Mouse (Mus musculus): ENCODE data around the gene Tsc2. TPM values are rescaled to one million over a fixed set of nuclear protein-coding genes. Genes with fewer than 3 reads are reported as not detected.

Gene Tsc2
- polyA plus RNA-seq, 1 experiment from 2014 or later: 62.7 TPM

GRCm38 (mm10) chr17:24658017-24658758 is 25.8 kb upstream of the Tsc2 start, which contains the start of gene Npw:
TSS of gene Npw (minus strand) at chr17:24658457.
- WGBS: 2% methylated on average over 47 of the region's 47 CpGs

GRCm38 (mm10) chr17:24654969-24655368 is 22.5 kb upstream of the Tsc2 start:
- H3K27me3 ChIP-seq (ENCODE audit: low read depth, poor library complexity, severe bottlenecking): peaks cover 88% of the 10 kb centered on the region

More at GRCm38 (mm10) chr17:24658017-24658758, 25.8 kb upstream of the Tsc2 start, which contains the start of gene Npw:
- H3K9me3 ChIP-seq (replicated peaks): no peaks in the 10 kb centered on the region
- H3K27me3 ChIP-seq (ENCODE audit: low read depth, poor library complexity, severe bottlenecking): peaks cover 70% of the 10 kb centered on the region
- peak within 1 kb of the TSS; percentile 58 for H3K4me3 ChIP-seq
- H3K36me3 ChIP-seq: no peaks in the 10 kb centered on the region
- peaks cover 22% of the 10 kb centered on the region for H3K4me1 ChIP-seq
- DNase-seq (ENCODE audit: low spot score): peak; percentile 33
- H3K27ac ChIP-seq (replicated peaks): peak within 1 kb of the TSS; percentile 10; the same call in 1 of the 2 replicates

GRCm38 (mm10) chr17:24653967-24654710 is 21.7 kb upstream of the Tsc2 start:
- Histone ChIP-seq H3K27ac (replicated peaks) (0 out of 2 replicates have a peak overlapping the region, but pooled peaks have one; percentile 28), H3K4me1 (peaks cover 36% of the 10 kb centered on the region), H3K9me3 (replicated peaks) (no peaks in the 10 kb centered on the region), H3K36me3 (no peaks in the 10 kb centered on the region), H3K27me3 (ENCODE audit: low read depth, poor library complexity, severe bottlenecking) (peaks cover 88% of the 10 kb centered on the region), H3K4me3 (peak overlapping the region; percentile 42)
- 6% methylated on average over 19 of the region's 19 CpGs for WGBS
- peak; percentile 88 for DNase-seq (ENCODE audit: low spot score)

More at GRCm38 (mm10) chr17:24654969-24655368, 22.5 kb upstream of the Tsc2 start:
- H3K27ac ChIP-seq (replicated peaks): no peak overlapping the region
- H3K9me3 ChIP-seq (replicated peaks): no peaks in the 10 kb centered on the region
- WGBS: 79% methylated on average over 4 of the region's 4 CpGs
- no peak for DNase-seq (ENCODE audit: low spot score)
- no peaks in the 10 kb centered on the region for H3K36me3 ChIP-seq
- H3K4me3 ChIP-seq: no peak overlapping the region
- peaks cover 28% of the 10 kb centered on the region for H3K4me1 ChIP-seq

- peaks cover 83% of the 10 kb centered on the region for H3K27me3 ChIP-seq (ENCODE audit: low read depth, poor library complexity, severe bottlenecking)
- no peak for DNase-seq (ENCODE audit: low spot score)
These were observed 19.4 kb upstream of the Tsc2 start for GRCm38 (mm10) chr17:24651835-24652234.

GRCm38 (mm10) chr17:24650766-24651165 is 18.3 kb upstream of the Tsc2 start:
- Histone ChIP-seq H3K36me3 (no peaks in the 10 kb centered on the region), H3K27me3 (ENCODE audit: low read depth, poor library complexity, severe bottlenecking) (peaks cover 72% of the 10 kb centered on the region), H3K9me3 (replicated peaks) (no peaks in the 10 kb centered on the region), H3K4me3 (peak overlapping the region; percentile 77; the same call in 1 of the 2 replicates), H3K27ac (replicated peaks) (no peak overlapping the region), H3K4me1 (peaks cover 22% of the 10 kb centered on the region)
- 72% methylated on average over 4 of the region's 4 CpGs for WGBS
- DNase-seq (ENCODE audit: low spot score): no peak

More at GRCm38 (mm10) chr17:24651835-24652234, 19.4 kb upstream of the Tsc2 start:
- H3K4me1 ChIP-seq: peaks cover 22% of the 10 kb centered on the region
- H3K36me3 ChIP-seq: no peaks in the 10 kb centered on the region
- no peak overlapping the region for H3K4me3 ChIP-seq
- no peak overlapping the region for H3K27ac ChIP-seq (replicated peaks)
- 80% methylated on average over 3 of the region's 3 CpGs for WGBS
- H3K9me3 ChIP-seq (replicated peaks): no peaks in the 10 kb centered on the region

GRCm38 (mm10) chr17:24650070-24650616 is 17.7 kb upstream of the Tsc2 start, which contains the start of gene Slc9a3r2:
TSS of gene Slc9a3r2 (minus strand) at chr17:24650327.
- Histone ChIP-seq H3K36me3 (no peaks in the 10 kb centered on the region), H3K27ac (replicated peaks) (peak within 1 kb of the TSS; percentile 82), H3K4me1 (peaks cover 24% of the 10 kb centered on the region), H3K4me3 (peak within 1 kb of the TSS; percentile 77), H3K9me3 (replicated peaks) (no peaks in the 10 kb centered on the region), H3K27me3 (ENCODE audit: low read depth, poor library complexity, severe bottlenecking) (peaks cover 66% of the 10 kb centered on the region)
- under 1% methylated on average over 34 of the region's 41 CpGs for WGBS
- peak; percentile 71 for DNase-seq (ENCODE audit: low spot score)

- 1% methylated on average over 35 of the region's 35 CpGs for WGBS
- peak overlapping the region; percentile 82 for H3K27ac ChIP-seq (replicated peaks)
- peaks cover 29% of the 10 kb centered on the region for H3K4me1 ChIP-seq
- DNase-seq (ENCODE audit: low spot score): no peak
- H3K36me3 ChIP-seq: no peaks in the 10 kb centered on the region
- H3K27me3 ChIP-seq (ENCODE audit: low read depth, poor library complexity, severe bottlenecking): peaks cover 61% of the 10 kb centered on the region
- peak overlapping the region; percentile 77 for H3K4me3 ChIP-seq
- H3K9me3 ChIP-seq (replicated peaks): no peaks in the 10 kb centered on the region
These were observed 17.2 kb upstream of the Tsc2 start for GRCm38 (mm10) chr17:24649581-24650069.

- Histone ChIP-seq H3K4me3 (peak overlapping the region; percentile 77), H3K9me3 (replicated peaks) (no peaks in the 10 kb centered on the region), H3K27me3 (ENCODE audit: low read depth, poor library complexity, severe bottlenecking) (peaks cover 56% of the 10 kb centered on the region), H3K4me1 (peaks cover 36% of the 10 kb centered on the region), H3K36me3 (no peaks in the 10 kb centered on the region), H3K27ac (replicated peaks) (no peak overlapping the region)
- 72% methylated on average over 10 of the region's 10 CpGs for WGBS
- no peak for DNase-seq (ENCODE audit: low spot score)
These were observed 16.4 kb upstream of the Tsc2 start for GRCm38 (mm10) chr17:24648731-24649377.

- Histone ChIP-seq H3K4me3 (peak overlapping the region; percentile 26; the same call in 1 of the 2 replicates), H3K27ac (replicated peaks) (0 out of 2 replicates have a peak overlapping the region, but pooled peaks have one; percentile 14), H3K27me3 (ENCODE audit: low read depth, poor library complexity, severe bottlenecking) (peaks cover 49% of the 10 kb centered on the region), H3K4me1 (peaks cover 46% of the 10 kb centered on the region), H3K9me3 (replicated peaks) (no peaks in the 10 kb centered on the region), H3K36me3 (no peaks in the 10 kb centered on the region)
- no peak for DNase-seq (ENCODE audit: low spot score)
- WGBS: 86% methylated on average over 11 of the region's 11 CpGs
These were observed 15.1 kb upstream of the Tsc2 start for GRCm38 (mm10) chr17:24647493-24647892.

GRCm38 (mm10) chr17:24646381-24646780 is 14.0 kb upstream of the Tsc2 start:
- Histone ChIP-seq H3K27me3 (ENCODE audit: low read depth, poor library complexity, severe bottlenecking) (peaks cover 40% of the 10 kb centered on the region), H3K9me3 (replicated peaks) (no peaks in the 10 kb centered on the region), H3K4me3 (no peak overlapping the region), H3K27ac (replicated peaks) (0 out of 2 replicates have a peak overlapping the region, but pooled peaks have one; percentile 72), H3K4me1 (peaks cover 46% of the 10 kb centered on the region), H3K36me3 (no peaks in the 10 kb centered on the region)
- DNase-seq (ENCODE audit: low spot score): no peak
- WGBS: 87% methylated on average over 4 of the region's 4 CpGs

- Histone ChIP-seq H3K4me1 (peaks cover 46% of the 10 kb centered on the region), H3K4me3 (0 out of 2 replicates have a peak overlapping the region, but pooled peaks have one; percentile 21), H3K9me3 (replicated peaks) (no peaks in the 10 kb centered on the region), H3K36me3 (0 out of 2 replicates have a peak, but pooled peaks cover under 1% of the 10 kb centered on the region), H3K27me3 (ENCODE audit: low read depth, poor library complexity, severe bottlenecking) (peaks cover 35% of the 10 kb centered on the region), H3K27ac (replicated peaks) (peak overlapping the region; percentile 72; the same call in 1 of the 2 replicates)
- DNase-seq (ENCODE audit: low spot score): no peak
- 83% methylated on average over 3 of the region's 3 CpGs for WGBS
These were observed 13.5 kb upstream of the Tsc2 start for GRCm38 (mm10) chr17:24645916-24646315.
